Mouse (Mus musculus): ENCODE data around the gene Lrrn4. TPM values are rescaled to one million over a fixed set of nuclear protein-coding genes. Genes with fewer than 3 reads are reported as not detected.

Gene Lrrn4
- total RNA-seq, 1 experiment from 2014 or later, result not detected

Other genes starting within 250 kb of the Lrrn4 start
- gene Shld1, start 194.0 kb downstream of the Lrrn4 start, total RNA-seq (2017), result 15.0 to 21.8 TPM (median 15.4 TPM) in 3 replicates
- not detected in 3 replicates for gene Chgb, start 99.6 kb downstream of the Lrrn4 start, total RNA-seq (2017)
- 19.3 to 34.4 TPM (median 30.2 TPM) in 3 replicates for gene Trmt6, start 64.8 kb downstream of the Lrrn4 start, total RNA-seq (2017)
- 0.86 to 4.1 TPM (median 1.8 TPM) in 3 replicates for gene Mcm8, start 64.8 kb downstream of the Lrrn4 start, total RNA-seq (2017)
- gene Crls1, start 34.2 kb downstream of the Lrrn4 start, total RNA-seq (2017), result 11.0 to 15.4 TPM (median 11.7 TPM) in 3 replicates
- not detected in 3 replicates for gene Fermt1, start 65.0 kb upstream of the Lrrn4 start, total RNA-seq (2017)